Mouse (Mus musculus) CH12.LX (cell line): ENCODE data around the gene Rsph10b. TPM values are rescaled to one million over a fixed set of nuclear protein-coding genes. Genes with fewer than 3 reads are reported as not detected.
A peak's percentile ranks its signal among the peaks of the same experiment; 100 is the strongest.

Source experiments
- DNase-seq: peaks from one replicate; pipeline ENCODE4 v3.0.0-alpha.2; 2013; ENCODE audit errors: extremely low read depth
- H3K27ac ChIP-seq: 2 replicates; pipeline ENCODE4 v1.5.1; 2012; ENCODE audit warnings: low read depth, mild to moderate bottlenecking, control low read depth, moderate library complexity; ENCODE audit not compliant: insufficient read depth
- H3K27me3 ChIP-seq: replicated peaks from 2 replicates; pipeline ENCODE3; 2012; ENCODE audit warnings: inconsistent platforms
- H3K36me3 ChIP-seq, 2 experiments: replicated peaks in 1 of 2; 2 replicates each; pipeline versions ENCODE3 to v1.6.1; 2012; ENCODE audit warnings: inconsistent platforms in 1 of 2, low read length in 1 of 2, mild to moderate bottlenecking in 1 of 2, mixed read lengths in 1 of 2, moderate library complexity in 1 of 2; ENCODE audit not compliant: control insufficient read depth in 1 of 2, insufficient read depth in 1 of 2
- H3K4me1 ChIP-seq, 2 experiments: 2 replicates each; pipeline ENCODE4 v1.6.1; 2012; ENCODE audit warnings: inconsistent platforms in 1 of 2, moderate library complexity in 1 of 2; ENCODE audit not compliant: insufficient read depth in 2 of 2, control insufficient read depth in 1 of 2
- H3K4me2 ChIP-seq: 2 replicates; pipeline ENCODE4 v1.6.1; 2012; ENCODE audit warnings: low read depth, mild to moderate bottlenecking, control low read depth; ENCODE audit not compliant: poor library complexity, insufficient read depth, severe bottlenecking
- H3K4me3 ChIP-seq, 3 experiments: fragments of 150-350 bp in 1 of 3; sonication (generic) in 1 of 3; replicated peaks in 1 of 3; 2 replicates each; pipeline versions ENCODE3 to v1.5.1; 2011 to 2012; ENCODE audit warnings: low read depth in 2 of 3, low read length in 2 of 3, mild to moderate bottlenecking in 2 of 3, moderate library complexity in 2 of 3, control low read depth in 1 of 3, improper control_type of control experiment in 1 of 3, inconsistent platforms in 1 of 3, mixed read lengths in 1 of 3; ENCODE audit not compliant: poor library complexity in 1 of 3
- H3K79me2 ChIP-seq: replicated peaks from 2 replicates; pipeline ENCODE4 v1.6.1; 2012; ENCODE audit warnings: mild to moderate bottlenecking, moderate library complexity; ENCODE audit not compliant: control insufficient read depth, poor library complexity, insufficient read depth, severe bottlenecking; ENCODE audit errors: extremely low read depth
- H3K9ac ChIP-seq: 2 replicates; pipeline ENCODE4 v1.6.1; 2012; ENCODE audit warnings: low read depth, mild to moderate bottlenecking, control low read depth, moderate library complexity; ENCODE audit not compliant: insufficient read depth
- H3K9me3 ChIP-seq: replicated peaks from 2 replicates; pipeline ENCODE3; 2012; ENCODE audit warnings: low read length, inconsistent platforms, mixed read lengths
- BHLHE40 ChIP-seq: IDR thresholded peaks from 2 replicates; pipeline ENCODE4 v1.6.1; 2011; ENCODE audit warnings: mild to moderate bottlenecking, low read depth, low read length, improper control_type of control experiment
- E2F4 ChIP-seq: IDR thresholded peaks from 2 replicates; pipeline ENCODE4 v1.6.1; 2011; ENCODE audit warnings: low read depth, low read length, improper control_type of control experiment; ENCODE audit not compliant: insufficient replicate concordance
- IRF4 ChIP-seq: IDR thresholded peaks from 2 replicates; pipeline ENCODE4 v1.6.1; 2014; ENCODE audit warnings: low read depth, mild to moderate bottlenecking, inconsistent platforms, low read length, improper control_type of control experiment
- JUN ChIP-seq: IDR thresholded peaks from 2 replicates; pipeline ENCODE4 v1.6.1; 2011; ENCODE audit warnings: low read depth, mild to moderate bottlenecking, low read length, improper control_type of control experiment, moderate library complexity; ENCODE audit not compliant: insufficient read depth
- JUND ChIP-seq: conservative IDR thresholded peaks from 2 replicates; pipeline ENCODE4 v1.6.1; 2011; ENCODE audit warnings: low read depth, low read length, improper control_type of control experiment
- MAFK ChIP-seq: IDR thresholded peaks from 2 replicates; pipeline ENCODE4 v1.6.1; 2011; ENCODE audit warnings: low read length, improper control_type of control experiment; ENCODE audit not compliant: insufficient replicate concordance
- MAZ ChIP-seq: IDR thresholded peaks from 2 replicates; pipeline ENCODE4 v1.6.1; 2012; ENCODE audit warnings: low read depth, mild to moderate bottlenecking, inconsistent platforms, low read length, improper control_type of control experiment, moderate library complexity
- MEF2A ChIP-seq: IDR thresholded peaks from 2 replicates; pipeline ENCODE4 v1.6.1; 2014; ENCODE audit warnings: low read depth, mild to moderate bottlenecking, inconsistent platforms, low read length, improper control_type of control experiment, borderline replicate concordance
- NRF1 ChIP-seq: IDR thresholded peaks from 2 replicates; pipeline ENCODE4 v1.6.1; 2014; ENCODE audit warnings: low read depth, mild to moderate bottlenecking, inconsistent platforms, low read length, improper control_type of control experiment, moderate library complexity
- POLR2A ChIP-seq: IDR thresholded peaks from 2 replicates; pipeline ENCODE4 v1.6.1; 2011; ENCODE audit warnings: low read depth, mild to moderate bottlenecking, improper control_type of control experiment, low read length
- SMC3 ChIP-seq: IDR thresholded peaks from 2 replicates; pipeline ENCODE4 v1.6.1; 2011; ENCODE audit warnings: low read depth, low read length, improper control_type of control experiment
- TCF12 ChIP-seq: IDR thresholded peaks from 2 replicates; pipeline ENCODE4 v1.6.1; 2014; ENCODE audit warnings: low read depth, mild to moderate bottlenecking, inconsistent platforms, low read length, improper control_type of control experiment
- dilution Hi-C: fragments of 300-500 bp; cut with MboI; formaldehyde crosslinking; loops from 2 replicates; pipeline ENCODE4 v1.14.3; 2020; ENCODE audit warnings: low sequenced_read_pairs; ENCODE audit not compliant: extremely low pct_unique_long_range_greater_than_20kb, extremely low pct_ligation_motif_present
- in situ Hi-C: fragments of 300-500 bp; cut with MboI; formaldehyde crosslinking; loops from 3 replicates; pipeline ENCODE4 v1.14.3; 2019; ENCODE audit warnings: low sequenced_read_pairs, low pct_ligation_motif_present, low pct_unique_long_range_greater_than_20kb, mixed read lengths
- polyA plus RNA-seq: library from polyadenylated mRNA; unstranded; fragments of >175 nt; gene quantifications from 2 replicates; pipeline ENCODE4 v1.2.1, GENCODE M21; 2012; ENCODE audit warnings: low read depth; ENCODE audit not compliant: insufficient read length
- total RNA-seq, 2 experiments: library from RNA; depleted of rRNA; stranded (reverse); fragments of 300-350 nt in 1 of 2; fragments of >200 nt in 1 of 2; gene quantifications; 2 replicates each; pipeline ENCODE4 v1.2.3; 2012 to 2014

Gene Rsph10b
- total and polyA plus RNA-seq, 3 experiments: 0.28 to 0.31 (median 0.30) TPM

DNA sequence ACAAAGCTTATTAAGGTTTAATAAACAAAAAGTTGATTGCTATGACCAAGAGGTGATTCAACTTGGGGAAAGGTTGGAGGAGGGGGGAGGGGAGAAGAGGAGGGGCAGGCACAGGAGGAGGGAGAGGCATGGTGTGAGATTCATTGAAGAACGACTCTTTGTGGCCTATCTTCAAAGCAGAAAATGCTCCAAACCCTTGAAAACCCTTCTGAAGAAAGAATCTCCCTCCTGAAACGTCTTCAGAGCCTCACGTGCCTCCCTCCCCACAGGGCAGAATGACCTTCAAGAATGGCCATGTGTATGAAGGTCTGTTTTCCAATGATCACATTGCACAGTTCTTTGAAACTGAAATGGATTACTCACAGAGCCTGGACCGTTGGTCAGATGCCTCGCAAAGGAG lies 17.2 kb downstream of the Rsph10b start:
- Histone ChIP-seq H3K9ac (no peak overlapping the region), H3K79me2 (no peaks in the 10 kb centered on the region), H3K27me3 (no peaks in the 10 kb centered on the region), H3K9me3 (no peaks in the 10 kb centered on the region), H3K27ac (no peak overlapping the region), H3K36me3 (no peaks in the 10 kb centered on the region), H3K4me2 (no peak overlapping the region), H3K4me3 (no peak overlapping the region), H3K4me1 (no peaks in the 10 kb centered on the region)
- dilution Hi-C loops (no loop called here), in situ Hi-C loops (no loop called here)
- TF ChIP-seq MAFK (no peak), NRF1 (no peak), JUN (no peak), BHLHE40 (0 out of 2 replicates have a peak, but pooled peaks have one; percentile 8)
- DNase-seq: no peak

DNA sequence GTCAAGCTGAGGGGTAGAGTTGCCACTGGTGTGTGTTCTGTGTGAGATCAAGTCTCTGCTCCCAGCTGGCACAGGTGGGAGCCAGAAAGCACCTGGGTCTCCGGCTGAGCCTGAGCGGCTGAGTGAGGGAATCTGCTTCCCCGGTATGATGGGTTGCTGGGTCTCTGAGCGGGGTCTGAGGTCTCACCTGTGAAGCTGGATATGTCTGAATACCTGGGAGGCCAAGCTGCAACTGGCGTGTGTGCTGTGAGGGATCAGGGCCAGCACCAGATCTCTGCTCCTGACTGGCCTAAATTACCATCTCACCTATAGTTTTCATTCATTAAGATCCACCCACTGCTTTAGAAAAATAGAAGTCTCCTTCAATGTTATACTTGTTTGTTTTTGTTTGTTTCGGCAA lies 24.3 kb downstream of the Rsph10b start:
- Histone ChIP-seq H3K27me3 (no peaks in the 10 kb centered on the region), H3K9ac (no peak overlapping the region), H3K36me3 (peaks cover 0 to 7% of the 10 kb centered on the region in 2 experiments), H3K4me3 (no peak overlapping the region), H3K4me1 (no peaks in the 10 kb centered on the region), H3K27ac (no peak overlapping the region), H3K79me2 (no peaks in the 10 kb centered on the region), H3K4me2 (no peak overlapping the region), H3K9me3 (peaks cover 3% of the 10 kb centered on the region)
- dilution Hi-C loops: no loop called here
- TF ChIP-seq MEF2A (no peak), SMC3 (no peak), JUN (no peak), POLR2A (no peak), BHLHE40 (no peak), MAZ (no peak), MAFK (no peak), TCF12 (no peak), JUND (no peak), E2F4 (no peak)
- in situ Hi-C loops: no loop called here
- DNase-seq: no peak

DNA sequence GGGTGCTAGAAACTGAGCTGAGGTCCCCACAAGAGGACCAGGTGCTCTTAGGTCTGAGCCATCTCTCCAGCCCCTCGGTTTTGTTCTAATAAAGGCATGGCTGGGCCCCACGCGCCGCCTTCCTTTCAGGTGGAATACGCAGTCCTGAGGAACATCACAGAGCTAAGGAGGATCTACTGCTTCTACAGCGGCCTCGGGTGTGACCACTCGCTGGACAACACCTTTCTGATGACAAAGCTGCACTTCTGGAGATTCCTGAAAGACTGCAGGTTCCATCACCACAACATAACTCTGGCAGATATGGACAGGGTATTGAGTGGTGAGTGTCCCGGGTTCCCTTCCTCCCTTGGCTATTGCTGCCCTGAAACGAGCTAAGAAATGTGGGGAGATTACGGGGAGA lies 26.7 kb downstream of the Rsph10b start:
- no peak overlapping the region for H3K4me3 ChIP-seq
- no peaks in the 10 kb centered on the region for H3K27me3 ChIP-seq
- H3K27ac ChIP-seq: no peak overlapping the region
- no peaks in the 10 kb centered on the region for H3K4me1 ChIP-seq
- dilution Hi-C loops (no loop called here), in situ Hi-C loops (no loop called here)
- TF ChIP-seq IRF4 (no peak), MAZ (no peak)
- H3K79me2 ChIP-seq: no peaks in the 10 kb centered on the region
- H3K4me2 ChIP-seq: no peak overlapping the region
- peaks cover 3% of the 10 kb centered on the region for H3K9me3 ChIP-seq
- no peak overlapping the region for H3K9ac ChIP-seq
- no peak for DNase-seq
- H3K36me3 ChIP-seq: peaks cover 0 to 7% of the 10 kb centered on the region in 2 experiments
